Mouse (Mus musculus): Measurements from ENCODE around the gene Atp1a2.

The Atp1a2 gene

GRCm38 (mm10) chr1:172297611-172298537 is at the start of gene Atp1a2:
Atp1a2 (minus strand) TSS chr1:172298064.
- peak; percentile 65 for DNase-seq

- DNase-seq: no peak
Observed at GRCm38 (mm10) chr1:172347382-172347781, 49.5 kb upstream of the Atp1a2 start.

- DNase-seq: no peak
Observed at GRCm38 (mm10) chr1:172346707-172347106, 48.8 kb upstream of the Atp1a2 start.

GRCm38 (mm10) chr1:172344820-172345219 is 47.0 kb upstream of the Atp1a2 start:
- DNase-seq: no peak

- DNase-seq: no peak
Observed at GRCm38 (mm10) chr1:172343914-172344313, 46.0 kb upstream of the Atp1a2 start.

GRCm38 (mm10) chr1:172342729-172343128 is 44.9 kb upstream of the Atp1a2 start:
- DNase-seq: peak; percentile 55

- DNase-seq: no peak
Observed at GRCm38 (mm10) chr1:172341386-172341785, 43.5 kb upstream of the Atp1a2 start.

GRCm38 (mm10) chr1:172340729-172341321 is 43.0 kb upstream of the Atp1a2 start, which contains the start of gene Kcnj10:
Kcnj10 (plus strand) TSS chr1:172341210.
- peak; percentile 73 for DNase-seq

GRCm38 (mm10) chr1:172337411-172338185 is 39.7 kb upstream of the Atp1a2 start:
- no peak for DNase-seq

- DNase-seq: no peak
Observed at GRCm38 (mm10) chr1:172335804-172336203, 37.9 kb upstream of the Atp1a2 start.

GRCm38 (mm10) chr1:172333512-172333911 is 35.6 kb upstream of the Atp1a2 start:
- no peak for DNase-seq

GRCm38 (mm10) chr1:172332925-172333324 is 35.1 kb upstream of the Atp1a2 start:
- DNase-seq: no peak

GRCm38 (mm10) chr1:172331422-172331947 is 33.6 kb upstream of the Atp1a2 start:
- DNase-seq: peak; percentile 48

- DNase-seq: no peak
Observed at GRCm38 (mm10) chr1:172329616-172330015, 31.8 kb upstream of the Atp1a2 start.

GRCm38 (mm10) chr1:172329131-172329530 is 31.3 kb upstream of the Atp1a2 start, which contains the start of gene Kcnj9:
Kcnj9 (minus strand) TSS chr1:172329318.
- DNase-seq: peak; percentile 83

- DNase-seq: no peak
Observed at GRCm38 (mm10) chr1:172328461-172328860, 30.6 kb upstream of the Atp1a2 start.

GRCm38 (mm10) chr1:172328041-172328440 is 30.2 kb upstream of the Atp1a2 start:
- DNase-seq: no peak

GRCm38 (mm10) chr1:172327206-172328001 is 29.5 kb upstream of the Atp1a2 start:
- peak; percentile 61 for DNase-seq

- no peak for DNase-seq
Observed at GRCm38 (mm10) chr1:172326684-172327083, 28.8 kb upstream of the Atp1a2 start.

GRCm38 (mm10) chr1:172325680-172326535 is 28.0 kb upstream of the Atp1a2 start:
- peak; percentile 77 for DNase-seq

- DNase-seq: peak; percentile 79
Observed at GRCm38 (mm10) chr1:172324725-172325124, 26.9 kb upstream of the Atp1a2 start.

Data from right cerebral cortex, postnatal 25 days (tissue).